Mouse (Mus musculus): ENCODE measurements around the gene Mbip. TPM values are rescaled to one million over a fixed set of nuclear protein-coding genes. Genes with fewer than 3 reads are reported as not detected.

Mbip gene
- total and polyA plus RNA-seq, 2 experiments from 2014 or later = 18.3 to 33.8 TPM

DNA sequence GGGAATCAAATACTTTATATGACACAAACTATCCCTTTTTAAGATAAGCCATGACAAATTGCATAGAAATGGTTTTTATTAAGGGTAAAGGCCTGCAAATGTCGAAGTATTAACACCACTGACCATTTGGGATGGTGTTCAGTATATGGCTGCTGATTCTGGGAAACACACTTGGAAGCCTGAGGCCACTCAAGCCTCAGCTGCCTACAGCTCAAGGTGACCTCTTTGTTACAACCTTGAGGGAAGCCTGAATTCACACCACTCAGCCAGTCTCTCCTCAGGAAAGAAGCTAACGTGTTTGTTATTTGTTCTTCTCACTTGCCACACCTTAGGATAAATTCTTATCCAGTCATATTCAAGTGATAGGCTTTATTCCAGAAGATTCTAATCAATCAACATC lies 61.5 kb downstream of the Mbip start:
- 83% methylated on average over 2 of the region's 2 CpGs for WGBS
- ATAC-seq (ENCODE audit: low FRiP score) (no peak), DNase-seq (ENCODE audit: low spot score) (no peak)
- no peak overlapping the region for H3K9ac ChIP-seq (replicated peaks; ENCODE audit: low read length, poor library complexity, severe bottlenecking)
- H3K36me3 ChIP-seq (ENCODE audit: insufficient read depth, low read length) = no peaks in the 10 kb centered on the region
- H3K9me3 ChIP-seq (ENCODE audit: low read length) = no peaks in the 10 kb centered on the region
- no peak overlapping the region for H3K27ac ChIP-seq (ENCODE audit: low read depth, low read length)
- H3K4me3 ChIP-seq (ENCODE audit: low read depth, low read length) = no peak overlapping the region
- H3K27me3 ChIP-seq (ENCODE audit: insufficient read depth, low read length) = no peaks in the 10 kb centered on the region
- no peak for TF ChIP-seq CTCF (IDR thresholded peaks at IDR 0.05)
- no peak overlapping the region for H3K4me2 ChIP-seq (ENCODE audit: low read depth, low read length, poor library complexity, severe bottlenecking)
- no peaks in the 10 kb centered on the region for H3K4me1 ChIP-seq (ENCODE audit: insufficient read depth, low read length)

DNA sequence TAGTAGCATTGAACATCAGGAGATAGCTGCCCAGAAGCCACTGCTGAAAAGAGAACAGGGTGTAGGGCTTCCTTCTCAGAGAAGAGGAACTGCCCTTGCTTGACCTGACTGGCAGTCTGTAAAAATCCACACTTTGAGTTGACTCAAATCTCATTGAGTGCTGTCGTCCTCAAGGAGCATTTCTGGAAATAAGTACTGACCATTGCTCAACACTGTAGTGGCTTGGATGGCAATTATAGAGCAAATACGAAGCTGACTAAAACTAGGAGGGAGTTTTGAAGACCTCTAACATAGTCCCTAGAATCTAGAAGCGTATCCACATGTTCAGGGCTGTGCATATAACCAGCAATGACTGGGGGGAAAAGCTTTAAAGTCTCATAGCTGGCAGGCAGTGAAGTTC lies 64.0 kb downstream of the Mbip start:
- no peak for TF ChIP-seq CTCF (IDR thresholded peaks at IDR 0.05)
- DNase-seq (ENCODE audit: low spot score) = no peak
- Histone ChIP-seq H3K36me3 (ENCODE audit: insufficient read depth, low read length) (no peaks in the 10 kb centered on the region), H3K27me3 (ENCODE audit: insufficient read depth, low read length) (no peaks in the 10 kb centered on the region), H3K9me3 (ENCODE audit: low read length) (no peaks in the 10 kb centered on the region), H3K4me3 (ENCODE audit: low read depth, low read length) (no peak overlapping the region), H3K9ac (replicated peaks; ENCODE audit: low read length, poor library complexity, severe bottlenecking) (no peak overlapping the region), H3K4me2 (ENCODE audit: low read depth, low read length, poor library complexity, severe bottlenecking) (no peak overlapping the region), H3K4me1 (ENCODE audit: insufficient read depth, low read length) (no peaks in the 10 kb centered on the region), H3K27ac (ENCODE audit: low read depth, low read length) (no peak overlapping the region)
- no peak for ATAC-seq (ENCODE audit: low FRiP score)
- 84% methylated on average over 3 of the region's 3 CpGs for WGBS

Other genes starting within 250 kb of the Mbip start
- gene Nkx2-1, start 191.0 kb upstream of the Mbip start, total RNA-seq (2014; rRNA removed) = 0.19 and 1.6 TPM in 2 replicates
- gene Nkx2-1, start 191.0 kb upstream of the Mbip start, polyA plus RNA-seq (2015; fragmentation: Nextera tagmentation; extraction: Ambion mirVana) = 5.1 and 7.6 TPM in 2 replicates

Data from midbrain, postnatal 0 days (tissue).